Mouse (Mus musculus) c-Kit-negative CD71-positive TER-119-positive erythroid progenitor cells, embryonic 14.5 days (primary cell): ENCODE measurements around the gene Pno1.

Experiments used
- DNase-seq: peaks from one replicate; pipeline ENCODE4 v3.0.0-alpha.2; 2013; ENCODE audit warnings: low read depth, low spot score

The Pno1 gene

DNA sequence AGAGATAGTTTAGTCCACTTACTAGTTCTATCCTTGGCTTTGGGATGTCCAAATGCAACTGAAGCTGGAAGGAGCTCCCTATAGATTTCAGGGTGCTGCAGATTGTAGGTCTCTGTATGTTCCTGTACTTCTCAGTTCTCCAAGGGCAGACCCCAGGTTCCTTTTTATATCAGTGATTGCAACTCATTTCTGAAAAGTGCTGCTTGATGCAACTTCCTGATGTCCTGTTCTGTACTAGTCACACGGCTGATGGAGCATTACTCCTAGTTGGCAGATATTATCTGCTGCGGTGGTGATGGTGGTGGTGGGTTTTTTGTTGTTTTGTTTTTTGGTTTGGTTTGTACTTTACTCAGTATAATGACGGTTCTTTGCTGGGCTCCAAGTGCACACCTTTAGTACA, 30.6 kb downstream of the Pno1 start:
- DNase-seq = no peak

DNA sequence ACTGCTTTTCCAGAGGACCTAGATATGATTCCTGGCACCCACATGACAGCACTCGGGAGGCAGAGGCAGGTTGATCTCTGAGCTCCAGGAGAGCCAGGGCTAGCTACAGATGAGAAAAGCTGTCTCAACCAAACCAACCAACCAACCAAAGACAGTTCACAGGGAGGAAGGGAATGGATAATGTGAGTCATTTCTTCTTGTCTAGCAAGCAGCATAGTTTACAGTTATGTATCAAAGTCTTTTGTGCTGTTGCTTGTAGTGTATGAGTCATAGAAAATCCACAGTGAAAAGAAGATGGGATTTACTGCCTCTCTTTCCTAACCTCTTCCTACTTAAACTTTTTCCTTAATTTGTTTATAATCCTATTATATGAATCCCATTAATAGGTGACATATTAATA, 34.7 kb downstream of the Pno1 start:
- no peak for DNase-seq

DNA sequence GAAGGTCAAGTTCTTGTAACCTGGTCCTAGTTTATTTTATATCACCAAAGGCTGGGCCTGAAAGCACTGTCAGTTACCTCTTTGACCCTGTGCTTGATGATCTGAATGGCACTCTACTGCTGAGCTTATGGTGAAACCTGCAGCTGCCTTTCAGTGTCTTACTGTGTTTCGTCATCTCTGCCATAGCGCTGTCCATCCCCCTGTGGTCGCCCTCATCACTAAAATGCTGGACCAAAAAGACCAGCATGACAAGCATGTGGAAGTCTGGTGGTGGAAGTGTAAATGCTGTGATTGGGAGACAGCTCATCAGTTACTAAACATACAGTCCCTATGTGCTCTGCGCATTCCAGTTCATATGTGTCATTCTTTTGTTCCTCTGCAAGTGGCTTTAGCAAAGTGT, 39.1 kb downstream of the Pno1 start:
- DNase-seq = no peak

- DNase-seq = no peak
Measured at GRCm38 (mm10) chr11:17170938-17171729, 40.2 kb downstream of the Pno1 start.

DNA sequence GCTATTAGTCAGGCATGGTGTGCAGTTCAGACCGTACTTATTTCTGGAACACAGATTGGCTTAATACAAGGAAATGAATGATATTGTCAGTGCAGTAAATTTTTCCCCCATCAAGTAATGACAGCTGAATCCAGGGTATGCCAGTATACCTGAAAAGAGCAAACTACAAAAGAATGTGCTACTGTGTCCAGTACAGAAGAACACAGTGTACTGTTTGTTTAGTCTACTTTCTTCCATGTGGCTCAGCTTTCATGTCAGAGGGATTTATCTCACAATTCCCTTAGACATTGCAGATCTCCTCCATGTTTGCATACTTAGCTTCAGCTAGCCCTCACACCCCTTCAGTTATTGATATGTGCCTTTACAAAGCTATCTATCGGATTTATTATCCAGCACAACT, 42.1 kb downstream of the Pno1 start:
- DNase-seq = no peak

DNA sequence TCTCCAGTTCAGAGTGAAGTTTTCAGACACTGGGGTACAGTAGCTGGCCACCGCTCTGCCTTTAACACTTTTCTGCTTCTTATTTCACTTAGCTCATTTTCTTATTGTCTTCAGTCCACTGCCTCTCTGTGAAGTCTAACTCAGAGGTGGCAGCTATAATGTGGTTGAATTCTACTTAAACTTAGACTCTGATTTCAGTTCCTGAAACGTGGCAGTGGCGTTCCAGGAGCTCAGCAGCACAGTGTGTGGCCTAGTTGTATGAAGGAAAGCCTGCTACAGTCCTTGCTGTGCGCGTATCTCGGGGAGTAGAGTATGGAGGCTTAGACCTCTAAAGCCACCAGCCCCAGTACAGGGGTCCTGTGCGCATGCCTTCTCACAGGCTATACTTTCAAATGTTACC, 44.7 kb downstream of the Pno1 start:
- no peak for DNase-seq

GRCm38 (mm10) chr11:17163956-17164355, 47.4 kb downstream of the Pno1 start:
- no peak for DNase-seq

GRCm38 (mm10) chr11:17160242-17160641, 51.1 kb downstream of the Pno1 start:
- peak; percentile 56 for DNase-seq

GRCm38 (mm10) chr11:17159738-17160241, 51.6 kb downstream of the Pno1 start:
- no peak for DNase-seq

DNA sequence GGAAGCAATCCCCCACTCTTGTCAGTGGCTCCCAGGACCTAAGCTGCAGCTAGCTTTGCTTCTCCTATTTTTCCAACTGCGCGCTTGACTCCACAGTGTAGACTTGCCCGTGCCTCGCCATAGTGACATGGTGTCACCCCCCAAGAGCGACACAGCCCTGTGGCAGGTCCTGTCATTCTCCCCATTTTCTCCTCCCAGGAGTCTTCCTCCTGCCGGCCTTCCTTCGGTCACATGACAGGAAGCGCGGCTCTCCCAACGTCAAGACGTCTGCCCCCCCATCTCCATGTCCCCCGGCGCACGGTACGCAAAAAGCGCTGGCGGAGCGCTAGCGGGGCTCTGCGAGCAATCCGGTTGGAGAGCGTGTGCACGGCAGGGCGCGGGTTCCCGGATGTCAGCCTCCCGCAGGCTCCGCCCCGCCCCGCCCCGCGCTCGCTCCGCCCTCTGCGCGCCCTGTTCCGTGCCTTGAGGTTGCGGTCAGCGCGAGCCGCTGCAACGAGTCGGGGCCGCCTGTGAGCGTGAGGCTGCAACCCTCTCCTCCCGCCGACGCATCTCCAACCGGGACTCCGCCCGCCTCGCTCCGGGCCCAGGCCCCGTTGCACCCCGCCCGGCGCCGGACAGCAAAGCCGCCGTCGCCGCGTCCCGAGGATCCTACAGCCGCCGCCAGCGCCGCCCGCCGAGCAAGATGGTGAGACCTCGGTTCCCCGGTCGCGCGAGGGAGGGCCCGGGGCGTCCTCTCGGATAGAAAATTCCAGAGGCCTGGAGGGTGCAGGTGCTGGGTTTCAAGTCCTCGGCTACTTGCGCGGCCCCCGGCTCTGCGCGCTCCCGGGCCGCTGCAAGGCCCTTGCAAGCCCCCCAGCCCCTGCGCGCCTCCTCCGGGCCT, 52.3 kb downstream of the Pno1 start, which contains the start of gene Ppp3r1:
TSS of gene Ppp3r1 (plus strand) at position 406 of the 880 bp plus-strand sequence.
- peak; percentile 87 for DNase-seq
